Mouse (Mus musculus): ENCODE data around the gene B3galt4.

DNA sequence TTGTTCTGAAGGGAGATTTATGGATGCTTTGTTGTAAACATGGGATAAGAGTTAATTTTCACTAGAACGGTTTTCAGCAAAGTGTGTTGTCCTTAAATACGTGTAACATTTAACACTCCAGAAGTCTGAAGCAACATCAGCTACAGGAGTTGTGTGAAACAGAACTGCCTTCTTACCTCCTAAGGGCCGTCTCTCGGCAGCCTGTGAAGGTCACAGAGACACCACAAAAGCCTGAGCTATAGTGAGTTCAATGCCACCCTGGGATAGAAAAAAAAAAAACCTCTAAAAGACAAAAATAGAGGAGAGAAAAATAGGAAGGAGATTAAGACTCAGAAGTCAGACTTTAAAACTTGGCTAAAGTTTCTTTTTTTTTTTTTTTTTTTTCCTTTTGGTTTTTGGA lies 49.2 kb downstream of the B3galt4 start:
- TF ChIP-seq TAL1 (conservative IDR thresholded peaks at IDR 0.05; ENCODE audit: low read depth, low read length): no peak
- no peak for TF ChIP-seq CTCF (IDR thresholded peaks at IDR 0.05; ENCODE audit: low read depth, low read length)
- no peak for TF ChIP-seq POLR2AphosphoS5 (IDR thresholded peaks at IDR 0.05; ENCODE audit: insufficient replicate concordance, low read depth, low read length)
- TF ChIP-seq GATA1 (IDR thresholded peaks at IDR 0.05; ENCODE audit: borderline replicate concordance, low read length): no peak

Data from G1E (cell line).